Mouse (Mus musculus) embryonic facial prominence, embryonic 11.5 days (tissue): ENCODE data around the gene Mrpl43. TPM values are rescaled to one million over a fixed set of nuclear protein-coding genes. Genes with fewer than 3 reads are reported as not detected.

ENCODE experiments used
- ATAC-seq: fragments of 200-750 bp; cut with Nextera tagmentation; replicated peaks from 2 replicates; pipeline ENCODE4 v1.8.0; 2017; ENCODE audit warnings: low read depth; ENCODE audit not compliant: insufficient number of reproducible peaks, low FRiP score, low TSS enrichment
- DNase-seq: peaks from one replicate; pipeline ENCODE4 v3.0.0-alpha.2; 2015; ENCODE audit warnings: low spot score
- H3K27ac ChIP-seq: fragments of 300-500 bp; sonication (generic); replicated peaks from 2 replicates; pipeline ENCODE4 v1.5.1; 2014; ENCODE audit warnings: mild to moderate bottlenecking, low read depth, low read length, control low read depth
- H3K27me3 ChIP-seq: fragments of 300-500 bp; sonication (generic); 2 replicates; pipeline ENCODE4 v1.6.1; 2014; ENCODE audit warnings: mild to moderate bottlenecking, low read length, moderate library complexity, mixed read lengths; ENCODE audit not compliant: control insufficient read depth, insufficient read depth
- H3K36me3 ChIP-seq: fragments of 300-500 bp; sonication (generic); replicated peaks from 2 replicates; pipeline ENCODE4 v1.6.1; 2014; ENCODE audit warnings: low read depth, mild to moderate bottlenecking, low read length, moderate library complexity, mixed read lengths; ENCODE audit not compliant: control insufficient read depth, insufficient read depth
- H3K4me1 ChIP-seq: fragments of 300-500 bp; sonication (generic); 2 replicates; pipeline ENCODE4 v1.6.1; 2014; ENCODE audit warnings: low read length, mixed read lengths; ENCODE audit not compliant: control insufficient read depth, insufficient read depth
- H3K4me2 ChIP-seq: fragments of 300-500 bp; sonication (generic); 2 replicates; pipeline ENCODE4 v1.6.1; 2014; ENCODE audit warnings: low read depth, mild to moderate bottlenecking, control low read depth, low read length, moderate library complexity
- H3K4me3 ChIP-seq: fragments of 300-500 bp; sonication (generic); 2 replicates; pipeline ENCODE4 v1.5.1; 2014; ENCODE audit warnings: low read depth, low read length, control low read depth
- H3K9ac ChIP-seq: fragments of 300-500 bp; sonication (generic); replicated peaks from 2 replicates; pipeline ENCODE4 v1.6.1; 2014; ENCODE audit warnings: mild to moderate bottlenecking, control low read depth, low read length
- H3K9me3 ChIP-seq: fragments of 300-500 bp; sonication (generic); replicated peaks from 2 replicates; pipeline ENCODE4 v1.6.1; 2016; ENCODE audit warnings: mild to moderate bottlenecking, low read length, inconsistent platforms, mixed read lengths; ENCODE audit not compliant: control insufficient read depth
- WGBS: fragments of 180-500 bp; shearing (Covaris S2); extraction: QIAGEN DNeasy Blood & Tissue Kit; methylation state at CpG from one replicate; pipeline ENCODE4 v1.1.7; 2014; 5-methylcytosine and 5-hydroxymethylcytosine counted together
- polyA plus RNA-seq: library from polyadenylated mRNA; unstranded; fragments of >200 nt; fragmentation: Nextera tagmentation; extraction: Ambion mirVana; gene quantifications from 2 replicates; pipeline ENCODE4 v1.2.1, GENCODE M21; 2014

The Mrpl43 gene
- polyA plus RNA-seq = 62.9 and 66.8 TPM in 2 replicates

DNA sequence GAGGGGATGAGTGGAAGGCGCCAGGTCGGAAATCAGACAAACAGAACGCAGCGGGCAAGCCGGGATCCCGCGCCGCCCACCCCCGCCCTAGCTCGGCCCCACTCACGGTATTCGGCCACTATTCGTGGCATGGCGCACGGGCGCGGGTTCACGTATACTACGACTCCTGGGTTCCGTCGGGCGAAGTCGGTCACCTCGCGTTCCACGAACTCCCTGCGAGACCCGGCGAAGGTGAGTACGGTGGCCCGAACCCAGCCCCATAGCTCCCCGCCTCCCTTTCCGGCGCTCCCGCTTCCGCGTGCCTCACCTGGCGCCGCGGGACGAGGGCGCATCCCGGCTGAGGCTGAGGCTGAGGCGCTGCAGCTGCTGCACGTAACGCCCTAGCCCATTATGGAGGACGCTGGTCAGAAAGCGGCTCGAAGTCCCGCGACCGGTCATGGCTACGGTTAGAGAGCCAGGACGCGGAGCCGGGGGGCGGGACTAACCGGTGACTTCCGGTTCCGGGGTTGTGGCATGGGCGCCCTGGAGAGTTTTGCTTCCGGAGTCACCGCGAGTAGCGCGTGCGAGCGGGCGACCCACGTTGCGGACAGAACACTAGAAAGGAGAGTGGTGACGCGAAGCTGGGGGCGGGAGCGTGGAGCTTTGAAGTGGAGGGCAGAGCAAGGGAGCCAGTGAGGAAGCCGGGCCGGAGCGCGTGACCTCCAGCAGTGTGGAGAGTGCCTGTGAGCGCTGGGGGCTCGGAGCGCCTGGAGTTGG, at the start of gene Mrpl43:
Gene Mrpl43 (minus strand): TSS at position 486 of the 756 bp plus-strand sequence.
- peak within 1 kb of the TSS; percentile 92 for H3K4me3 ChIP-seq
- H3K9me3 ChIP-seq = no peaks in the 10 kb centered on the region
- H3K9ac ChIP-seq = peak within 1 kb of the TSS; percentile 72
- no peaks in the 10 kb centered on the region for H3K27me3 ChIP-seq
- peak within 1 kb of the TSS; percentile 89 for H3K4me2 ChIP-seq
- under 1% methylated on average over 82 of the region's 82 CpGs for WGBS
- ATAC-seq (peak; percentile 85), DNase-seq (peak; percentile 96)
- H3K27ac ChIP-seq = peak within 1 kb of the TSS; percentile 73
- peaks cover 6% of the 10 kb centered on the region for H3K36me3 ChIP-seq
- H3K4me1 ChIP-seq = peaks cover 6% of the 10 kb centered on the region; the same call in 1 of the 2 replicates

DNA sequence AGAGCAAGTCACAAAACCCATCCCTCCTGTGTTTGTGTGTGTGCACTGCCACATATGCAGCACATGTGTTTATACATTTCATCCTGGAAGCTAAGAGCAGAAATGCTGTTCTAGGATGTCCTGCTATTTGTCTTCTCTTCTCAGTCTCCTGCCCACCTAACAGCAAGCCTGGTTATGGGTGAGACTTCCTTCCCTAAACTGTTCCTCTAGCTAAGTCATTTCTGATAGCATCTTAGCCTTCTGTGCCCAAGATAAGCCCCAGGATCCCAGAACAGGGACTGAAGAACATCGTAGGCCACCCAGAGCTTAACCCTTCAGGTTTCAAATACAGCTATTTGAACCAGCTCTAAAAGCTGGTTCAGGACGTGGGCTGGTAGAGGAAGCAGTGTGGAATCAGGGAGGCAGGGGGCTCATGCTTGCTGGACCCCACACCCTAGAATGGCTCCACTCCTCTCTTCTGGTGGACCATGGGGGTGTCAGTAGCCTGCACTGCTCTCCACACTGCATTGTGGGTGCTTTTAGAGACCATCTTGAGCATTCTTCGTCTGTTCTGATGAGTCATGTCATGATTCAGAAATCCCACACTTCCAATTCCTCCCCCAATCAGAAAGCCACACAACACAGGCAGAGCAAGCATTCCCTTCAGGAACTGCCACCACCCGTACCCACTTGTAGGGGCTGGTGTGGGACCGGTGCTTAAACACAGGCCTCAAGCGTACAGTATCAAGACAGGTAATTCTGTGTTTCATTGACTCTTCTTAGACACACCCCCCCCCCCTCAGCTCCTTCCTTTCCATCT, 48.8 kb upstream of the Mrpl43 start:
- Histone ChIP-seq H3K4me1 (peaks cover 3% of the 10 kb centered on the region), H3K27ac (no peak overlapping the region), H3K36me3 (no peaks in the 10 kb centered on the region), H3K9ac (no peak overlapping the region), H3K4me3 (no peak overlapping the region), H3K9me3 (no peaks in the 10 kb centered on the region), H3K4me2 (no peak overlapping the region), H3K27me3 (no peaks in the 10 kb centered on the region)
- WGBS = 83% methylated on average over 6 of the region's 6 CpGs
- DNase-seq (no peak), ATAC-seq (no peak)

DNA sequence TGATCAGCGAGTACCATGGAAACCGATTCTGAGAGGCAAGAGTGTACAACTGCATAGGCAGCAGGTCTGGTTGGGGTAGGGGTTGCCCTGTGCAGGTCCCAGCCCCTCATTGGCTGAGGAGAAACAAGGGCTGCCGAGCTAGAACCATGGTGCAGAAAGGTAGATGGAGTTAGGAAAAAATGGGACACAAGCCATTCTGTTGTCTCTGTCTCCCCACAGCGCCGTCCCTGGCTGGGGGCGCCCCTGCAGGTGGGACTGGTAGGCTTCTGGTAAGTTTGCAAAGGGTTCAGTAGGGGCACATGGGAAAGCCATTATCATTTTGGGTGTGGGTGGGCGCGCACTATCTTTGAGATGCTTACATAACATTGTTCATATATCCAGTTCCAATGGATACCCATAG, 47.2 kb upstream of the Mrpl43 start:
- ATAC-seq = no peak
- no peak overlapping the region for H3K27ac ChIP-seq
- H3K36me3 ChIP-seq = no peaks in the 10 kb centered on the region
- H3K4me2 ChIP-seq = no peak overlapping the region
- H3K27me3 ChIP-seq = no peaks in the 10 kb centered on the region
- no peaks in the 10 kb centered on the region for H3K9me3 ChIP-seq
- WGBS = 83% methylated on average over 8 of the region's 8 CpGs
- H3K4me1 ChIP-seq = peaks cover 3% of the 10 kb centered on the region
- H3K9ac ChIP-seq = no peak overlapping the region
- no peak for DNase-seq
- H3K4me3 ChIP-seq = no peak overlapping the region

DNA sequence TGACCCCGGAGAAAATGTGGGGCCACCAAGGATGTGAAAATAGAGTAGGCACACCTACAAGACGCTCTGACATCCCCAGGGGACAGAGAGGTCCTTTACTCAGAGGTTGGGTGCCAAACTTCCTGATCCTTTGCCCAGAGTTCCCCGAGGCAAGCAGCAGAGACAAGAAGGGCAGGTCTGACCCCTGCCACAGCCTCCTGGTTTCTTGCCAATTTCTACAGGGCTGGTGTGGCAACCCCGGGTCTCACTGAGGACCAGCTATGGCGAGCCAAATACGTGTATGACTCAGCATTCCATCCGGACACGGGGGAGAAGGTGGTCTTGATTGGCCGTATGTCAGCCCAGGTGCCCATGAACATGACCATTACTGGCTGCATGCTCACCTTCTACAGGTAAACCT, 43.3 kb upstream of the Mrpl43 start:
- Histone ChIP-seq H3K27ac (no peak overlapping the region), H3K4me2 (no peak overlapping the region), H3K9ac (no peak overlapping the region), H3K27me3 (peaks cover 11% of the 10 kb centered on the region), H3K4me3 (no peak overlapping the region), H3K9me3 (no peaks in the 10 kb centered on the region), H3K4me1 (peaks cover 13% of the 10 kb centered on the region), H3K36me3 (no peaks in the 10 kb centered on the region; the same call in 1 of the 2 replicates)
- DNase-seq = no peak
- no peak for ATAC-seq
- 78% methylated on average over 9 of the region's 9 CpGs for WGBS

DNA sequence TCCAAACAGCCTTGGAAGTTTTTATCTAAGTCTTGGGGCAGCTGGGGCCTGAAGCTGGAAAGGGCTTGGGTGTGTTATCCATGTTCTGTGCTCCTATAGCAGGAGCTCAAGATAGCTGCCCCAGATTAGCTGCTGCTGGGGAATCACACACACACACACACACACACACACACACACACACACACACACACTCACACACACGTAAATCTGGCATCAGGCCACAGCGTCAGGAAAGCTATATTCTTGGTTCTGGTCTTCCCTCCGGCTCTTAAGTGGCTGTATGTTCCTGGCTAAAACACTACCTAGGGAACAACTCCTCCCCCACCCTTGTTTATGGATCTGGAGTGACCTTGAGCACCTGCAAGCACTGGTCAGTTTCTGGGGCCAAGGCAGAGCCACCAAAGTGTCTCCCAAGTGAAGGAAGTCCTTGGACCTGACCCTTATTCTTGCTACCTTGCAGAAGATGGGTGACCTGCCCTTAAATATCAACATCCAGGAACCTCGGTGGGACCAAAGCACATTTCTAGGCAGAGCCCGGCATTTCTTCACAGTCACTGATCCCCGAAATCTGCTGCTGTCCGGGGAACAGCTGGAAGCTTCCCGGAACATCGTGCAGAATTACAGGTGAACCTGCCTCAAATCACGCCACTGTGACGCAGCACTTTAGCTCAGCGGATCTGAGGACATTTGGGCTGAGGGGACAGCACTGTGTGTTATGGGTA, 42.6 kb upstream of the Mrpl43 start:
- H3K4me2 ChIP-seq = peak overlapping the region; percentile 85
- H3K27ac ChIP-seq = no peak overlapping the region
- 81% methylated on average over 12 of the region's 12 CpGs for WGBS
- no peak for DNase-seq
- peak overlapping the region; percentile 50; the same call in 1 of the 2 replicates for H3K4me3 ChIP-seq
- no peak for ATAC-seq
- no peak overlapping the region for H3K9ac ChIP-seq
- H3K9me3 ChIP-seq = no peaks in the 10 kb centered on the region
- H3K27me3 ChIP-seq = peaks cover 11% of the 10 kb centered on the region
- peaks cover 13% of the 10 kb centered on the region for H3K4me1 ChIP-seq
- no peaks in the 10 kb centered on the region; the same call in 1 of the 2 replicates for H3K36me3 ChIP-seq

- Histone ChIP-seq H3K4me2 (peak overlapping the region; percentile 85), H3K9ac (peak overlapping the region; percentile 69), H3K36me3 (no peaks in the 10 kb centered on the region; the same call in 1 of the 2 replicates), H3K4me1 (peaks cover 13% of the 10 kb centered on the region), H3K27ac (peak overlapping the region; percentile 31; the same call in 1 of the 2 replicates), H3K4me3 (peak overlapping the region; percentile 50), H3K27me3 (peaks cover 11% of the 10 kb centered on the region), H3K9me3 (no peaks in the 10 kb centered on the region)
- ATAC-seq (peak; percentile 64), DNase-seq (no peak)
- 58% methylated on average over 11 of the region's 11 CpGs for WGBS
Measured at GRCm38 (mm10) chr19:45047935-45048643, 41.8 kb upstream of the Mrpl43 start.

GRCm38 (mm10) chr19:45047417-45047934, 41.2 kb upstream of the Mrpl43 start, which contains the start of gene Sfxn3:
Gene Sfxn3, plus strand, starts transcription at chr19:45047503.
- Histone ChIP-seq H3K4me1 (peaks cover 13% of the 10 kb centered on the region), H3K4me2 (peak within 1 kb of the TSS; percentile 85), H3K9me3 (no peaks in the 10 kb centered on the region), H3K36me3 (no peaks in the 10 kb centered on the region; the same call in 1 of the 2 replicates), H3K9ac (peak within 1 kb of the TSS; percentile 69), H3K27ac (peak within 1 kb of the TSS; percentile 31; the same call in 1 of the 2 replicates), H3K4me3 (peak within 1 kb of the TSS; percentile 50), H3K27me3 (peaks cover 11% of the 10 kb centered on the region)
- DNase-seq (peak; percentile 78), ATAC-seq (peak; percentile 68)
- 0% methylated on average over 26 of the region's 26 CpGs for WGBS
